Mouse (Mus musculus): ENCODE measurements around the gene Ptprd. TPM values are rescaled to one million over a fixed set of nuclear protein-coding genes. Genes with fewer than 3 reads are reported as not detected.

Ptprd gene
- polyA plus RNA-seq, 1 experiment from 2014 or later: 10.4 TPM

- H3K4me2 ChIP-seq: no peak overlapping the region
- no peak overlapping the region for H3K4me3 ChIP-seq
- ATAC-seq (ENCODE audit: extremely low read depth, insufficient number of reproducible peaks, low FRiP score, low TSS enrichment): no peak
- H3K9ac ChIP-seq: no peak overlapping the region
- H3K27me3 ChIP-seq (replicated peaks): no peaks in the 10 kb centered on the region
- no peak overlapping the region for H3K27ac ChIP-seq (replicated peaks)
- WGBS: 75% methylated on average over 2 of the region's 2 CpGs
- 0 out of 2 replicates have a peak, but pooled peaks cover 13% of the 10 kb centered on the region for H3K4me1 ChIP-seq
- H3K36me3 ChIP-seq: no peaks in the 10 kb centered on the region
- no peaks in the 10 kb centered on the region for H3K9me3 ChIP-seq
These were observed 2243.1 kb downstream of the Ptprd start for GRCm38 (mm10) chr4:75968618-75969017.

- H3K4me2 ChIP-seq: no peak overlapping the region
- no peak overlapping the region for H3K27ac ChIP-seq (replicated peaks)
- no peak for ATAC-seq (ENCODE audit: extremely low read depth, insufficient number of reproducible peaks, low FRiP score, low TSS enrichment)
- H3K36me3 ChIP-seq: no peaks in the 10 kb centered on the region
- H3K9me3 ChIP-seq: no peaks in the 10 kb centered on the region
- H3K9ac ChIP-seq: no peak overlapping the region
- WGBS: 62% methylated on average over 3 of the region's 3 CpGs
- H3K27me3 ChIP-seq (replicated peaks): no peaks in the 10 kb centered on the region
- peaks cover 35% of the 10 kb centered on the region for H3K4me1 ChIP-seq
- no peak overlapping the region for H3K4me3 ChIP-seq
These were observed 2246.0 kb downstream of the Ptprd start for GRCm38 (mm10) chr4:75965810-75966209.

- no peak overlapping the region for H3K27ac ChIP-seq (replicated peaks)
- no peak overlapping the region for H3K4me2 ChIP-seq
- H3K27me3 ChIP-seq (replicated peaks): no peaks in the 10 kb centered on the region
- no peak for ATAC-seq (ENCODE audit: extremely low read depth, insufficient number of reproducible peaks, low FRiP score, low TSS enrichment)
- peaks cover 35% of the 10 kb centered on the region for H3K4me1 ChIP-seq
- no peaks in the 10 kb centered on the region for H3K9me3 ChIP-seq
- no peaks in the 10 kb centered on the region for H3K36me3 ChIP-seq
- no peak overlapping the region for H3K9ac ChIP-seq
- 63% methylated on average over 2 of the region's 2 CpGs for WGBS
- no peak overlapping the region for H3K4me3 ChIP-seq
These were observed 2248.8 kb downstream of the Ptprd start for GRCm38 (mm10) chr4:75962916-75963315.

GRCm38 (mm10) chr4:75961865-75962264 lies 2249.9 kb downstream of the Ptprd start:
- 14% methylated on average over 2 of the region's 2 CpGs for WGBS
- Histone ChIP-seq H3K4me2 (peak overlapping the region; percentile 10; the same call in 1 of the 2 replicates), H3K9me3 (no peaks in the 10 kb centered on the region), H3K9ac (no peak overlapping the region), H3K27me3 (replicated peaks) (no peaks in the 10 kb centered on the region), H3K4me3 (no peak overlapping the region), H3K27ac (replicated peaks) (no peak overlapping the region), H3K4me1 (peaks cover 35% of the 10 kb centered on the region), H3K36me3 (no peaks in the 10 kb centered on the region)
- no peak for ATAC-seq (ENCODE audit: extremely low read depth, insufficient number of reproducible peaks, low FRiP score, low TSS enrichment)

- H3K27ac ChIP-seq (replicated peaks): peak overlapping the region; percentile 38; the same call in 1 of the 2 replicates
- WGBS: 47% methylated on average over 6 of the region's 6 CpGs
- no peak overlapping the region for H3K4me2 ChIP-seq
- H3K36me3 ChIP-seq: peaks cover 7% of the 10 kb centered on the region
- no peaks in the 10 kb centered on the region for H3K27me3 ChIP-seq (replicated peaks)
- no peaks in the 10 kb centered on the region for H3K9me3 ChIP-seq
- ATAC-seq (ENCODE audit: extremely low read depth, insufficient number of reproducible peaks, low FRiP score, low TSS enrichment): no peak
- H3K9ac ChIP-seq: no peak overlapping the region
- H3K4me1 ChIP-seq: peaks cover 10% of the 10 kb centered on the region
- H3K4me3 ChIP-seq: no peak overlapping the region
These were observed 2258.3 kb downstream of the Ptprd start for GRCm38 (mm10) chr4:75953349-75954060.

- Histone ChIP-seq H3K4me3 (no peak overlapping the region), H3K9me3 (peaks cover under 1% of the 10 kb centered on the region; the same call in 1 of the 2 replicates), H3K4me1 (peaks cover 10% of the 10 kb centered on the region), H3K27me3 (replicated peaks) (no peaks in the 10 kb centered on the region), H3K27ac (replicated peaks) (no peak overlapping the region), H3K9ac (no peak overlapping the region), H3K36me3 (peaks cover 9% of the 10 kb centered on the region), H3K4me2 (no peak overlapping the region)
- WGBS: 90% methylated on average over 4 of the region's 4 CpGs
- no peak for ATAC-seq (ENCODE audit: extremely low read depth, insufficient number of reproducible peaks, low FRiP score, low TSS enrichment)
These were observed 2261.2 kb downstream of the Ptprd start for GRCm38 (mm10) chr4:75950582-75950981.

- H3K4me3 ChIP-seq: no peak overlapping the region
- no peaks in the 10 kb centered on the region for H3K36me3 ChIP-seq
- H3K9ac ChIP-seq: no peak overlapping the region
- no peak overlapping the region for H3K4me2 ChIP-seq
- no peak for ATAC-seq (ENCODE audit: extremely low read depth, insufficient number of reproducible peaks, low FRiP score, low TSS enrichment)
- H3K9me3 ChIP-seq: no peaks in the 10 kb centered on the region
- no peaks in the 10 kb centered on the region for H3K27me3 ChIP-seq (replicated peaks)
- no peak overlapping the region for H3K27ac ChIP-seq (replicated peaks)
- 72% methylated on average over 4 of the region's 4 CpGs for WGBS
- H3K4me1 ChIP-seq: no peaks in the 10 kb centered on the region
These were observed 2316.9 kb downstream of the Ptprd start for GRCm38 (mm10) chr4:75894871-75895270.

Small RNA genes lying within 50 kb of the gene (microRNA-seq; reads per million reads assigned to microRNA genes)
- gene Gm23159: not detected
